Mouse (Mus musculus): ENCODE measurements at regions not wholly inside any gene's neighbourhood (a gene's known extent, or its start where the extent isn't known, plus 50 kb on each side); places are given as distances from the start of the nearest gene placed in this dataset.

- no peak for TF ChIP-seq UBTF (IDR thresholded peaks at IDR 0.05; ENCODE audit: borderline replicate concordance, insufficient read depth, low read depth, low read length)
- TF ChIP-seq CTCF (IDR thresholded peaks at IDR 0.05 in 2 of 3, conservative IDR thresholded peaks at IDR 0.05 in 1 of 3; ENCODE audit: control insufficient read depth in 1 of 3, insufficient read depth in 1 of 3, low read depth in 2 of 3, low read length in 3 of 3, poor library complexity in 1 of 3, severe bottlenecking in 1 of 3), result no peak
- no peak for TF ChIP-seq TCF12 (IDR thresholded peaks at IDR 0.05; ENCODE audit: low read depth, low read length)
Measured at GRCm38 (mm10) chr12:51185751-51186150, 162.1 kb upstream of the G2e3 start.

All from MEL (cell line).